Comparison of ENCODE assay signal across 9 mouse cellular contexts in the genomic region with DNA sequence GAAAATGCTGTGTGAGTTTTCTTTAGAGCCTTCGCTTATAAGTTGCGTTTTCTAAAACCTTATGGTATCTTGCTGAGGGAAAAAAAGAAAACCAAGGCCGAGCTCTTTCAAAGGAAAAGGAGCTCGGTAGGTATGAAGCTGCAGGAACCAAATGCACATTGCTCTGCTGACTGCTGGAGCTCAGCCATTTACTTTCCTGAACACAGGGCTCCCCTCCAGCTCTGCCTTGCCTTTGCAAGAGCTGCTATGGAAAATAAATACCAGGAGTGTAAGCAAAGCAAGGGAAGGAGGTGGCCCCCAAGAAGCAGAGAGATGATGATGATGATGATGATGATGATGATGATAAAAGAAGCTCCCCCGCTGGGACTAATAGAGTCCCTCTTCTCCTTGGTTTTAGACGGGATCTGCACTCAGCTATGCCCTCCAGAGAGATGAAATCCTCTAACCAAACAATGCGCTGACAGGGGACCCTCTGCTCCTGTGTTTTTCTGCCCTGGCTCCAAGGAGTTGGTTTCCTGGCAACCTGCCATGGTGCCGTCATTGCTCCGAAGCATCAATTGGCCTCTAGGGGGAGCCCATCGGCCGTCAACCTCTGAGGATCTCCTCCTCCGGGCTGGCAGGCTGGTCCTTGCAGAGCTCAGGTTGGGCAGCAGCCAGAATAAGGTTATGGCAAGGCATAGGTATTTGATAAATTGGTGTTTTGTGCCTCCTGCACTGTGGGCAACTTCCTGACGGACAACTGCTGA.
DNase-seq lines count a peak whose midpoint lies in the region; ATAC-seq and TF ChIP-seq lines count a peak whose summit lies in the region.
"Had no signal": no experiment of that assay in that cellular context is flagged by ENCODE, and none has a peak within 500 bp of the region (broad histone marks: within the 10 kb centered on the region; RNA-seq: fewer than 3 reads in every experiment).

No protein-coding gene starts in this region.

- H3K4me1 ChIP-seq in small intestine, adult 2 months (ENCODE audit: control insufficient read depth, insufficient read depth, insufficient read length, low read length), result no peaks in the 10 kb centered on the region

- intact Hi-C loops in left cerebral cortex, adult 2 months (cut with DNase I), result loop anchor here (5.0 kb wide), 3 partner anchors 320 to 795 kb away; no protein-coding TSS in a partner anchor

- no peaks in the 10 kb centered on the region for H3K36me3 ChIP-seq in small intestine, adult 2 months (ENCODE audit: control insufficient read depth, insufficient read depth, low read length)

- peak; percentile 95 for DNase-seq in adrenal gland, postnatal 14 days
- DNase-seq in embryo, embryonic 11 days, result peak; percentile 94
- DNase-seq in gastrocnemius, postnatal 25 days, result peak; percentile 67
- DNase-seq in induced T-regulatory cell, adult 2 months (ENCODE audit: low read depth), result peak; percentile 3
- DNase-seq in left cerebral cortex, adult 2 months (ENCODE audit: extremely low spot score in 1 of 2, low spot score in 2 of 2), result peak; percentile 87 to 88
- peak; percentile 91 for DNase-seq in mesoderm, embryonic 11.5 days (ENCODE audit: low read depth, low spot score)

- 27% methylated on average over 13 of the region's 13 CpGs for WGBS in small intestine, adult 2 months

- peak overlapping the region; percentile 2; the same call in 1 of the 2 replicates for H3K4me3 ChIP-seq in left cerebral cortex, adult 2 months
- no peak overlapping the region for H3K4me3 ChIP-seq in small intestine, adult 2 months (ENCODE audit: low read depth, low read length)
- H3K4me3 ChIP-seq: myocyte had no signal

- no peak for ATAC-seq in monocyte, adult 5-6 weeks (replicated peaks; ENCODE audit: insufficient number of reproducible peaks, low FRiP score, low TSS enrichment, poor library complexity, severe bottlenecking)

- peak; percentile 83 for TF ChIP-seq CTCF in left cerebral cortex, adult 2 months (IDR thresholded peaks at IDR 0.05)
- TF ChIP-seq CTCF in small intestine, adult 2 months (IDR thresholded peaks at IDR 0.05; ENCODE audit: extremely low read depth, insufficient read length, insufficient replicate concordance, low read depth, low read length), result peak; percentile 55; the same call in 1 of the 2 replicates

- no peak for TF ChIP-seq POLR2A in small intestine, adult 2 months (IDR thresholded peaks at IDR 0.05; ENCODE audit: low read depth, low read length)

- no peak overlapping the region for H3K27ac ChIP-seq in left cerebral cortex, adult 2 months
- no peak overlapping the region for H3K27ac ChIP-seq in small intestine, adult 2 months (ENCODE audit: insufficient read depth, low read depth, low read length)

- H3K27me3 ChIP-seq in small intestine, adult 2 months (ENCODE audit: control insufficient read depth, insufficient read depth, low read length), result no peaks in the 10 kb centered on the region

Comparison
In these comparisons a context has a peak if more than half of its experiments do, and no peak if none do; other contexts are left out.
1. DNase-seq: peak in every context shown above with its lines; median percentile 95 in adrenal gland, postnatal 14 days; 94 in embryo, embryonic 11 days; 91 in mesoderm, embryonic 11.5 days; 88 in left cerebral cortex, adult 2 months; 67 in gastrocnemius, postnatal 25 days; 3 in induced T-regulatory cell, adult 2 months.